Comparison of ENCODE assay signal across 11 mouse cellular contexts in the genomic region with DNA sequence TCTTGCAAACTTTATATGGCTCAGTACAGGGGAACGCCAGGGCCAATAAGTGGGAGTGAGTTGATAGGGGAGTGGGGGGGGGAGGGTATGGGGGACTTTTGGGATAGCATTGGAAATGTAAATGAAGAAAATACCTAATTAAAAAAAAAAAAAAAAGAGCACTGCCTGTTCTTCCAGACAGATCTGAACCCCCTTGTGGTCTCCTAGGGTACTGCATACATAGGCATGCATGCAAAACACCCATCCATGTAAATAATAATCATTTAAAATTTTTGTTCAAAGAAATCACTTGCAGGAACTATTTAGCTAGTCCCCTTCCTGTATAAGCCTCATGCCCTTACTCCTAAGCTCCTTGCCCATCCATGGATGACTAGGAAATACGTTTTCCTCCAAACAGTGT.
DNase-seq lines count a peak whose midpoint lies in the region; ATAC-seq lines count a peak whose summit lies in the region.
"Had no signal": no experiment of that assay in that cellular context is flagged by ENCODE, and none has a peak within 500 bp of the region (broad histone marks: within the 10 kb centered on the region; RNA-seq: fewer than 3 reads in every experiment).

No protein-coding gene starts in this region.

- no peaks in the 10 kb centered on the region for H3K27me3 ChIP-seq in kidney, embryonic 14.5 days (ENCODE audit: control insufficient read depth, insufficient read depth, low read length)
- no peaks in the 10 kb centered on the region for H3K27me3 ChIP-seq in hindbrain, embryonic 14.5 days (ENCODE audit: control insufficient read depth, insufficient read depth, low read length)
- H3K27me3 ChIP-seq: liver, embryonic 13.5 days had no signal

- WGBS in kidney, embryonic 14.5 days, result 91% methylated on average over 2 of the region's 2 CpGs
- 97% methylated on average over 2 of the region's 2 CpGs for WGBS in hindbrain, embryonic 14.5 days

- no peaks in the 10 kb centered on the region for H3K36me3 ChIP-seq in kidney, embryonic 14.5 days (ENCODE audit: control insufficient read depth, insufficient read depth, low read length)
- H3K36me3 ChIP-seq in hindbrain, embryonic 14.5 days (replicated peaks; ENCODE audit: control insufficient read depth, insufficient read depth), result no peaks in the 10 kb centered on the region
- H3K36me3 ChIP-seq: liver, embryonic 13.5 days had no signal

- no peak for ATAC-seq in kidney, embryonic 14.5 days (ENCODE audit: low FRiP score, low TSS enrichment)
- no peak for ATAC-seq in hindbrain, embryonic 14.5 days (ENCODE audit: low FRiP score)

- no peak overlapping the region for H3K4me3 ChIP-seq in kidney, embryonic 14.5 days (ENCODE audit: low read length)
- H3K4me3 ChIP-seq in hindbrain, embryonic 14.5 days (replicated peaks; ENCODE audit: low read length), result no peak overlapping the region
- H3K4me3 ChIP-seq: liver, embryonic 13.5 days; myocyte had no signal

- no peak overlapping the region for H3K9ac ChIP-seq in kidney, embryonic 14.5 days (ENCODE audit: low read depth, low read length)
- H3K9ac ChIP-seq in hindbrain, embryonic 14.5 days, result no peak overlapping the region
- H3K9ac ChIP-seq: liver, embryonic 13.5 days had no signal

- no peak overlapping the region for H3K27ac ChIP-seq in kidney, embryonic 14.5 days (ENCODE audit: low read depth, low read length)
- H3K27ac ChIP-seq in hindbrain, embryonic 14.5 days, result no peak overlapping the region
- H3K27ac ChIP-seq: liver, embryonic 13.5 days had no signal

- H3K9me3 ChIP-seq in kidney, embryonic 14.5 days (ENCODE audit: control insufficient read depth, low read length), result no peaks in the 10 kb centered on the region
- no peaks in the 10 kb centered on the region for H3K9me3 ChIP-seq in hindbrain, embryonic 14.5 days (ENCODE audit: control insufficient read depth, low read length)
- H3K9me3 ChIP-seq: liver, embryonic 13.5 days had no signal

- H3K4me2 ChIP-seq in kidney, embryonic 14.5 days (replicated peaks; ENCODE audit: low read depth, low read length), result no peak overlapping the region
- no peak overlapping the region for H3K4me2 ChIP-seq in hindbrain, embryonic 14.5 days (replicated peaks)
- H3K4me2 ChIP-seq: liver, embryonic 13.5 days had no signal

- no peaks in the 10 kb centered on the region for H3K4me1 ChIP-seq in kidney, embryonic 14.5 days (ENCODE audit: control insufficient read depth, insufficient read depth, low read length)
- H3K4me1 ChIP-seq in hindbrain, embryonic 14.5 days (replicated peaks; ENCODE audit: control insufficient read depth, insufficient read depth, low read length), result no peaks in the 10 kb centered on the region
- H3K4me1 ChIP-seq: liver, embryonic 13.5 days had no signal

- peak; percentile 44 for DNase-seq in kidney, postnatal 10 days
- DNase-seq in 3T3-L1 (ENCODE audit: low read depth, low spot score) (peak; percentile 56), 416B (ENCODE audit: low read depth) (peak; percentile 50)
- DNase-seq in forelimb bud, embryonic 11.5 days (ENCODE audit: low read depth, low spot score), result peak; percentile 17
- no peak for DNase-seq in frontal cortex, postnatal 10 days (ENCODE audit: low spot score in 2 of 2)
- DNase-seq in hindbrain, embryonic 14.5 days (ENCODE audit: low spot score), result no peak
- DNase-seq: embryo, embryonic 11 days; kidney, postnatal 14 days; liver, embryonic 13.5 days had no signal

Comparison
In these comparisons a context has a peak if more than half of its experiments do, and no peak if none do; other contexts are left out.
1. DNase-seq: peak in kidney, postnatal 10 days (single experiment), 3T3-L1 (single experiment), 416B (single experiment) and forelimb bud, embryonic 11.5 days (single experiment); none in frontal cortex, postnatal 10 days (0 of 2) and hindbrain, embryonic 14.5 days (single experiment).